ENCODE assay signal across 8 mouse cellular contexts in genomic region chr9:118926688-118927321, GRCm38 (mm10). TPM values are rescaled to one million over a fixed set of nuclear protein-coding genes. Genes with fewer than 3 reads are reported as not detected.
A peak's percentile ranks its signal among the peaks of the same experiment; 100 is the strongest.
DNase-seq lines count a peak whose midpoint lies in the region; ATAC-seq and TF ChIP-seq lines count a peak whose summit lies in the region.

No protein-coding gene starts in this region.

- no peak for TF ChIP-seq CTCF in ES-Bruce4 (IDR thresholded peaks at IDR 0.05; ENCODE audit: low read depth, low read length)

- peak; percentile 16; the same call in 1 of the 2 replicates for ATAC-seq in forebrain, embryonic 11.5 days (replicated peaks; ENCODE audit: low FRiP score)
- ATAC-seq in lung, embryonic 15.5 days (ENCODE audit: borderline replicate concordance, extremely low read depth, low FRiP score, low TSS enrichment): no peak
- no peak for ATAC-seq in erythroid progenitor cell, adult 5-6 weeks (replicated peaks; ENCODE audit: low FRiP score, poor library complexity, severe bottlenecking)

- H3K9me3 ChIP-seq in ES-Bruce4 (replicated peaks; ENCODE audit: control insufficient read depth, insufficient read depth, low read length, poor library complexity, severe bottlenecking): no peaks in the 10 kb centered on the region
- no peaks in the 10 kb centered on the region for H3K9me3 ChIP-seq in forebrain, embryonic 11.5 days (ENCODE audit: control insufficient read depth, low read length)
- H3K9me3 ChIP-seq in hindbrain, embryonic 10.5 days: no peaks in the 10 kb centered on the region
- no peaks in the 10 kb centered on the region for H3K9me3 ChIP-seq in lung, embryonic 15.5 days

- peak overlapping the region; percentile 82 for H3K9ac ChIP-seq in ES-Bruce4 (ENCODE audit: low read depth, poor library complexity, severe bottlenecking)
- H3K9ac ChIP-seq in forebrain, embryonic 11.5 days (ENCODE audit: low read length): peak overlapping the region; percentile 82
- peak overlapping the region; percentile 92 for H3K9ac ChIP-seq in lung, embryonic 15.5 days

- H3K36me3 ChIP-seq in ES-Bruce4 (ENCODE audit: control insufficient read depth, insufficient read depth, low read length, poor library complexity, severe bottlenecking): no peaks in the 10 kb centered on the region
- no peaks in the 10 kb centered on the region for H3K36me3 ChIP-seq in forebrain, embryonic 11.5 days (ENCODE audit: control insufficient read depth, insufficient read depth, low read length)
- H3K36me3 ChIP-seq in hindbrain, embryonic 10.5 days: 0 out of 2 replicates have a peak, but pooled peaks cover 3% of the 10 kb centered on the region
- no peaks in the 10 kb centered on the region for H3K36me3 ChIP-seq in lung, embryonic 15.5 days

- H3K4me1 ChIP-seq in ES-Bruce4 (ENCODE audit: control insufficient read depth, insufficient read depth, low read length): no peaks in the 10 kb centered on the region
- H3K4me1 ChIP-seq in forebrain, embryonic 11.5 days (replicated peaks; ENCODE audit: control insufficient read depth, insufficient read depth, low read length): peaks cover 5% of the 10 kb centered on the region; the same call in 1 of the 2 replicates
- peaks cover 47% of the 10 kb centered on the region for H3K4me1 ChIP-seq in hindbrain, embryonic 10.5 days (replicated peaks)
- peaks cover 51% of the 10 kb centered on the region for H3K4me1 ChIP-seq in lung, embryonic 15.5 days

- no peak for TF ChIP-seq EP300 in ES-Bruce4 (IDR thresholded peaks at IDR 0.05; ENCODE audit: insufficient read depth, low read depth, low read length)

- no peak for TF ChIP-seq POLR2A in ES-Bruce4 (IDR thresholded peaks at IDR 0.05; ENCODE audit: insufficient read depth, low read length)

- H3K4me2 ChIP-seq in forebrain, embryonic 11.5 days (ENCODE audit: low read depth, low read length, severe bottlenecking): peak overlapping the region; percentile 96
- peak overlapping the region; percentile 88 for H3K4me2 ChIP-seq in lung, embryonic 15.5 days

- DNase-seq in adrenal gland, postnatal 14 days: peak; percentile 77
- peak; percentile 70 for DNase-seq in forebrain, embryonic 11.5 days (ENCODE audit: low spot score)
- DNase-seq in hindbrain, embryonic 10.5 days (ENCODE audit: low spot score): peak; percentile 35
- DNase-seq in layer of hippocampus, postnatal 10 days (ENCODE audit: low spot score in 2 of 2): peak; percentile 74 to 79
- peak; percentile 19 for DNase-seq in retina, postnatal 7 days (ENCODE audit: low read depth, low spot score)

- H3K27me3 ChIP-seq in ES-Bruce4 (ENCODE audit: control insufficient read depth, insufficient read depth, low read length, poor library complexity, severe bottlenecking): 0 out of 2 replicates have a peak, but pooled peaks cover 4% of the 10 kb centered on the region
- no peaks in the 10 kb centered on the region for H3K27me3 ChIP-seq in forebrain, embryonic 11.5 days (ENCODE audit: control insufficient read depth, insufficient read depth, low read length)
- peaks cover 24% of the 10 kb centered on the region for H3K27me3 ChIP-seq in hindbrain, embryonic 10.5 days (ENCODE audit: insufficient read depth, poor library complexity, severe bottlenecking)
- no peaks in the 10 kb centered on the region for H3K27me3 ChIP-seq in lung, embryonic 15.5 days

- no peak overlapping the region for H3K27ac ChIP-seq in ES-Bruce4 (ENCODE audit: insufficient read depth, low read length)
- H3K27ac ChIP-seq in forebrain, embryonic 11.5 days (ENCODE audit: low read depth, low read length): peak overlapping the region; percentile 59; the same call in 1 of the 2 replicates
- peak overlapping the region; percentile 90 for H3K27ac ChIP-seq in hindbrain, embryonic 10.5 days
- H3K27ac ChIP-seq in lung, embryonic 15.5 days: peak overlapping the region; percentile 89

- peak overlapping the region; percentile 52 for H3K4me3 ChIP-seq in ES-Bruce4 (ENCODE audit: low read depth, low read length)
- H3K4me3 ChIP-seq in forebrain, embryonic 11.5 days (ENCODE audit: low read depth, low read length): peak overlapping the region; percentile 73
- H3K4me3 ChIP-seq in hindbrain, embryonic 10.5 days: peak overlapping the region; percentile 75
- peak overlapping the region; percentile 86 for H3K4me3 ChIP-seq in lung, embryonic 15.5 days

- 3% methylated on average over 51 of the region's 68 CpGs for WGBS in forebrain, embryonic 11.5 days
- 9% methylated on average over 68 of the region's 68 CpGs for WGBS in hindbrain, embryonic 10.5 days
- whole genome bisulfite sequencing in lung, embryonic 15.5 days: 1% methylated on average over 49 of the region's 68 CpGs

RNA-seq across cellular contexts. Expression of gene Ctdspl, which starts 0.6 kb away (rescaled TPM):
- polyA plus RNA-seq in ES-Bruce4 (2011; ENCODE audit: insufficient read depth, insufficient read length, low read depth, missing spikeins): 20.2 and 20.5 TPM in 2 replicates
- 28.6 and 32.0 TPM in 2 replicates for total RNA-seq in adrenal gland, postnatal 14 days (2021)
- 9.0 and 9.1 TPM in 2 replicates for polyA plus RNA-seq in forebrain, embryonic 11.5 days (2014; fragmentation: Nextera tagmentation; extraction: Ambion mirVana)
- 6.8 and 8.3 TPM in 2 replicates for polyA plus RNA-seq in hindbrain, embryonic 10.5 days (2016; fragmentation: Nextera tagmentation; extraction: Ambion mirVana)
- total RNA-seq in layer of hippocampus, postnatal 10 days (2021): 10 to 100 TPM; 17.0 to 19.0 TPM
- 19.0 and 22.2 TPM in 2 replicates for polyA plus RNA-seq in lung, embryonic 15.5 days (2015; fragmentation: Nextera tagmentation; extraction: Ambion mirVana)
- 0.72 and 4.2 TPM in 2 replicates for total RNA-seq in erythroid progenitor cell, adult 5-6 weeks (2015; ENCODE audit: low replicate concordance)
- total RNA-seq in erythroid progenitor cell, adult 5-6 weeks (2017; ENCODE audit: low replicate concordance): 0.38 and 2.2 TPM in 2 replicates

Comparison
In these comparisons a context has a peak if more than half of its experiments do, and no peak if none do; other contexts are left out.
1. DNase-seq: peak in every context shown above with its lines; median percentile 77 in adrenal gland, postnatal 14 days; 76 in layer of hippocampus, postnatal 10 days; 70 in forebrain, embryonic 11.5 days; 35 in hindbrain, embryonic 10.5 days; 19 in retina, postnatal 7 days.